Mouse (Mus musculus): Measurements from ENCODE around the gene Ccdc77.
A peak's percentile ranks its signal among the peaks of the same experiment; 100 is the strongest.

The Ccdc77 gene

DNA sequence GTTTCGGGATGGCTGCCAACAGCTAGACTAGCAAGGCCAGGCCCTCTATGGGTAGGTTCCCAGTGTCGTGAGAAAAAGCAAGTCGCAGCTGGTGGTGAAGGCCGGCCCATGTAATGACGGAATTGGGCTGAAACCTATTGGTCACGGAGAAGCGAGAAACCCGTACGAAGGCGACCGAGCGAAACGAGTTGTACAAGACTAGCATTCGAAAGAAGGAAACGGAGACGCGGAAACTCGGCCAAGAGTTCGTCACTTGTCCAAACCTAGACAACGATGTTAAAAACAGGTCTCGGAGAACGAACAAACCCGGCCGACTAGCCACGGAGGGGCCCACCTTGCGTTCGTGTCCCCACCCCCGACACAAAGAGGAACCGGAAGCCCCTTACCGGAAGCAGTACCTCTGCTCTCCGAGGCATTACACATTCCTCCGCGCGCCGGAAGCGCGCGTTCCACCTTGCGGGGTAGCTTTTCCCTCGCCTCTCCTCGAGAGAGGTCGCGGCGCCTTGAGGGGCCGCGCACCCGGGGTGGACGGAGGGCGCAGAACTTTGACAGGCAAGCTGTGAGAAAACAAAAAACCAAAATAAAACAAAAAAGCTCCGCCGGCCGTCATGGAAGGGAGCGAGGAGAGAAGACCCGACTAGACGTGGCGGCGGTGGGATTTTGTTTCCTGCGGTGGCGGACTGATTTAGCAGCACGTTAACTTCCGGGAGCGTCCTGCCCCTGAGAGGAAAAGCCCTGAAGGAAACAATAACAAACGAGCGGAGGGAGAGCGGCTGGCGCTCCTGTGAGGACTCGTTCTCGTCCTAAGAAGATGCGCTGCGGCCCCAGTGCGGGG is at the start of gene Ccdc77, which contains the start of gene Kdm5a:
Gene Ccdc77, minus strand, starts transcription at position 687 of the 835 bp plus-strand sequence.
Gene Kdm5a, plus strand, starts transcription at position 437 of the 835 bp plus-strand sequence.
- peak; percentile 94 for DNase-seq

- DNase-seq = no peak
Observed at GRCm38 (mm10) chr6:120403936-120404335, 39.8 kb upstream of the Ccdc77 start.

DNA sequence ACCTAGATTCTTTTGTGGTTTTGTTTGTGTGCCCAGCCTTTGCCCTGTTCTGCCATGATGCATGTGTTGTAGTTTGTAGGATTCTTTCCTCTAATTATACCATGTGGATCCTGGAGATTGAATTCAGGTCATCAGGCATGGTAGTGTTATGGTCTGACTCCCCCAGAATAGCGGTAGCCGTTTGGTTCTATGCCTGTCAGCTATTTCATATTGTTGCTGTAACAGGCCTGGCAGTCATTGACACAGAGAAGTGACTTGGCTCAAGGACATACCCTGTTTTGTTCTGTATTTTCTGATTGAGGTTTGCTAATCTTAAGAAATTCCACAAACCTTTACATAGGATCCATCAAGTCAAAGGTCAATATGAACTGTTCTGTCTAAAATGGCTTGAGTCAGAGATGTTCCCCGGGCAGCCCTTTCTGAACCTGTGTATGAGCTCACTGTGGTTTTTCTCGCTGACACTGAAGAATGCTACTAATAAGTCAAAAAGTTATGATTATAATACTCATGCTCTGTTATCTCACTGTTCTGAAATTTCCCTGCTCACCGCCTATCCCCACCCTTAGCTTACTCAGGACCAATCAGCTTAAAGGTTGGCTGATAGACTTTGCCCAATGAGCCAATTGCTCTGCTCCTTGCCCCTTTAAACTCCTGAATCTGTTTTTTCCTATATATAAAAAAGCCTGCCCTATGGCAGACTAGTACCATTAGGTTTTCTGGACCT is 31.6 kb upstream of the Ccdc77 start:
- DNase-seq = no peak

DNA sequence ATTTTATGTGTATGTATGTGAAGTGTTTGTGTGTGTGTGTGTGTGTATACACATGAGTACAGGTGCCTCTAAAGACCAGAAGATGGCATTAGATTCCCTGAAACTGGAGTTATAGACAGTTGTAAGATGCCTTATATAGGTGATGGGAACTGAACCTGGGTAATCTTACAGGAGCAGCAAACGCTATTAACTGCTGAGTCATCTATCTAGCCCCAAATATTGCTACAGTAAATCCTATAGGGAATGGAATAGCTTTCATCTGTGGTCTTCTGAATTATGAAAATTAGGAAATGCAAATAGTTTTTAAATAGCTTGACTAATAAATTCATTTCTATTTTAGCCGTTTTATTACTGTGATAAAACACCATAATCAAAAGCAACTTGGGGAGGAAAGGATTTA is 28.6 kb upstream of the Ccdc77 start:
- DNase-seq = no peak

GRCm38 (mm10) chr6:120390054-120390453 is 25.9 kb upstream of the Ccdc77 start:
- no peak for DNase-seq

- no peak for DNase-seq
Observed at GRCm38 (mm10) chr6:120376736-120377135, 12.6 kb upstream of the Ccdc77 start.

DNA sequence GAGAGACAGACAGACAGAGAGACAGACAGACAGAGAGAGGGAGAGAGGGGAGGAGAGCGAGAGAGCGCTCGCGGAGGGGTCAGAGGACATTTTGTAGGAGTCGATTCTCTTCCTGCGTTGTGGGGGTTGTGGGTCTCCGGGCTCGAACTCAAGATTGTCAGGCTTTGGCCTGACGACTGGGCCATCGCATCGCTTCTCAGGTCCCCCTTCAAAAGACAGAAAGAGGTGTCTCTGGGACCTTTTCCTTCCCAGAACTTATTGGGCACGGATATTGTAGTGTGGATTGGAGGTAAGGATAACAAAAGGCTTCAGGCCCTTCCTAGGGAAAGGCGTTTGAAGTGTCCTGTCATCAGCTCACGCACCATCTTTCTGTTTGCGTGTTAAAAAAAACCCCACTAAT is 877 bp upstream of the Ccdc77 start:
- DNase-seq = no peak

DNA sequence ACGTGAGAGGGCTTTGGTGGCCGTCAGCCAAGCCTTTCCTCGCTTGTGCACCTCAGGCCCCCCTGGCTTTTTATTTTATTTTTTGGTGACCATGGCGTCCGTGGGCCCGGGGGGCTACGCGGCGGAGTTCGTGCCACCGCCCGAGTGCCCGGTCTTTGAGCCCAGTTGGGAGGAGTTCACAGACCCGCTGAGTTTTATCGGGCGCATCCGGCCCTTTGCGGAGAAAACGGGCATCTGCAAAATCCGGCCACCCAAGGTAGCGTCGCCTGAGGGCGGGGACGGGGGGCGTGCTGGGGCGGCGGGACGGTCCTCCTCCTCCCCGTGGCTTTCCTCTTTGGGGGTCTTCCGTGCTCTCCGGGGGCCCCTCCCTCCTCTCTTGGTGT is 340 bp upstream of the Ccdc77 start:
- no peak for DNase-seq

- DNase-seq = peak; percentile 17
Observed at GRCm38 (mm10) chr6:120362774-120363687, 1.1 kb downstream of the Ccdc77 start.

DNA sequence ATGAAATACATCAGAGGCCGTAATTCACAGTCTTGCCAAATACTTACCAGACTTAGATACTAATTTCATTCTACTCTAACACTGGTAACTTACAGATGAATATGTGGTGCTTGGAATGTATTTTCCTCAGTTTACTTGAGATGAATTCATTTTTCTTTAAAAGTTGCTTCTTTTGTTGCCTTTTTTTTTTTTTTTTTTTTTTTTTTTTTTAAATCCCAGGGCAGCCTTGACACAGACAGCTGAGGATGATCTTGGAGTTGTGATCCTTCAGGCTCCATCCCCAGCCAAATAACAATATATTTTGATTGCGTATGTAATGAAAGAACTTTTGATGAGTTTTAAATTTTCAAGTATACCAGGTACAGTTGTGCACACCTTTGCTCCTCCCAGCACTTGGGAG is 2.0 kb downstream of the Ccdc77 start:
- no peak for DNase-seq

DNA sequence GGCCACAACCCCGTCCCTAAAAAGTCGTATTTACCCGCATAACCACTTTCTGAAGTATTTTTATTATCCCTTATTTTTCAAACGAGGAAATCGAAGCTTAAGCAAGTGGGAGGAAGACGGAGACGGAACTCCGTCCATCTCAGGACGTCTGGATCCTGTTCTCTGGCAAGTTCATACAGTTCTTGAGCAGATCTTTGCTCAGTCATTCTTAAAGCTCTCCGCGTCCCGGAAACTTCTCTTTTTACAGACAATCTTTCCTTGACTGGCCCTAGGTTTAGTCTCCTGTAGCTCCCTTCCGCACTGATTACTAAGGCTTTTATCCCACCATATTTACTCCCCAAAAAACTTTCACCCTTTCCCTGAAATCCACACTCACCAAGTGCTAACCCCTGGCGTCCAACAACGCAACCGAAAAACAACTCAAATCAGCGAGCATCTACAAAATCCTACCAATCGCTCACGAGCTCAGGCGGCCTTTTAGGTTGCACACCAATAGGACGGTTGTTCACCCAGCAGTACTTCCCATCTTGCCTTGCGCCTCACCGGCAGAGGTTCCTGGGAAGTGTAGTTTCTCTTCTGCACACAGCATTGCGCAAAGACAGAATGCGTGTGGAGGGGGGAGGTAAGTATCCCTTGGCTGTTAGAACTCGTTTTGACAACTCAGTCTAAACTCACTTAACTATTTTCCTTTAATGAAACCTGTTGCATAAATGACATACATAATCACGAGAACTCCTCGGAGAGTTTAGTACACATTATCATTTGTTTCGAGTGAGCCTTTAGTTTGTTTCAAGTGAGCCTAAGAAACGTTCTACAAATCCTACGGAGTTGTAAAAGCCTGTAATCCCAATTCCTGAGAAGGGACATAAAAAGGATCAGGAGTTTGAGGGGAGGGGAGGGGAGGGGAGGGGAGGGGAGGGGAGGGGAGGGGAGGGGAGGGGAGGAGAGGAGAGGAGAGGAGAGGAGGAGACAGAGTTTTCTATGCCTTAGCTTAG is 6.9 kb downstream of the Ccdc77 start:
- DNase-seq = peak; percentile 88

DNA sequence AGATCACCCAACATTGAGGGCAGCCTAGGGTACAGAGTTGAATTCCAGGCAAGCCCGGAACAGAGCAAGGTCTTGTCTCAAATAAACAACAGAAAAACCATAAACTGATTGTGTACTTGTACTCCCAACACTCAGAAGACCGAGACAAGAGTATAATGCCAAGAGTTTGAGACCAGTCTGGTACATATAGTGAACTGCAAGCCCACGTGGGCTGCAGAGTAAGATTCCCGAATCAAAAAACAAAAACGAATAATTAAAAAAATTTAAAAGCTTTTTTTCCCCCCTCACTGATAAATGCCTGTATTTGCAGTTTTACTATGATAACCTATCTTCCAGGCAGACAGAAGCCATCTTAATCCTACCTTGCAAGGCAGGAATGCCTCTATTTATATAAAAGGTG is 7.7 kb downstream of the Ccdc77 start:
- DNase-seq = no peak

DNA sequence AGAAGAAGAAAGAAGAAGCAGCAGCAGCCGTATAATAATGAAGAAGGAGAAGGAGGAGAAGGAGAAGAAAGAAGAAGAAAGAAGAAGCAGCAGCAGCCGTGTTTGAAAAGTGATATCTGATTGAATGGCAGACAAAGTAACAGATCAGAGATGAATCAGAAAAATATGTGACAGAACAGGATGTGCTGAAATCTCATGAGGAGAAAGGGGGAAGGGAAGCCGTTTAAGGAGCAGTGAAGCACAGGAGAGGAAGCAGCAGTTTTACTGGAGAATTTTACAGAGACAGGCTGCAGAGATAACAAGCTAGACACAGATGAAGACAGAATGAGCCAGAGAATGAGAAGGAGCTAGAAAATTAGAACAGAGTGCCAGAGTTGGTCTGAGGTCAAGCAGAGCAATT is 15.2 kb downstream of the Ccdc77 start:
- no peak for DNase-seq

DNA sequence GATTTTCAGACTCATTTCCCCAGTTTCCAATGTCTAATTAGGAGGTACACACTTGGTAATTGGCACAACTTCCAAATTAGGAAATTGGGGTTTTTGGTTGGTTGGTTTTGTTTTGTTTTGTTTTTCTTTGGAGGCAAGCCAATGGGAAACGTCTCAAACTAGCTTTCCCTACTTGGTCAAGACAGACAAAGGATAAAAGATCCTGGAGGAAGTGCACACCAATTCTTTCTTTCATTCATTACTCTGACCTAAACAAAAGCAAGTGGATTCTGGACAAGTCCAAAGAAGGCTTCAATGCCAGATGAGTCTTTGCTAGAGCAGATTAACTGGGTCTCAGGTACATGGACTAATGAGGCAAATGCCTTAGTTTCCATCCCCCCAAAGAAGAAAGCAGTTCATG is 20.2 kb downstream of the Ccdc77 start:
- no peak for DNase-seq

DNA sequence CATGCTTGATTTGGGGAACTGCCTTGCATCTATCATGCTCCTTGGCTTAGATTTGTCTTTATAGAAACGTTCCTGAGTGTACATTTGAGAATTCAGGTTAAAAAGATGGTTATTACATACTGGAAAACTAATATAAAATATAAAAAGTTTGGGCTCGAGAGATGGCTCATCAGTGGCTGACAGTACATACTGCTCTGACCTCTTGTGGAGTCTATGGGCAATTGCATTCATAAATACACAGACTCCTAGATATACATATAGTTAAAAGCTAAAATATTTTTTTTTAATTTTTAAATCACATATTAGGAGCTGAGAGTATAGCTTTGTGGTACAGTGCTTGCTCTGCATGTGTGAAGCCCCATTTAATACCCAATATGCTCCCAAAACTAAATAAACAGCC is 31.8 kb downstream of the Ccdc77 start:
- DNase-seq = no peak

GRCm38 (mm10) chr6:120324295-120324927 is 39.8 kb downstream of the Ccdc77 start:
- DNase-seq = peak; percentile 10

- no peak for DNase-seq
Observed at GRCm38 (mm10) chr6:120320369-120320768, 43.8 kb downstream of the Ccdc77 start.

DNA sequence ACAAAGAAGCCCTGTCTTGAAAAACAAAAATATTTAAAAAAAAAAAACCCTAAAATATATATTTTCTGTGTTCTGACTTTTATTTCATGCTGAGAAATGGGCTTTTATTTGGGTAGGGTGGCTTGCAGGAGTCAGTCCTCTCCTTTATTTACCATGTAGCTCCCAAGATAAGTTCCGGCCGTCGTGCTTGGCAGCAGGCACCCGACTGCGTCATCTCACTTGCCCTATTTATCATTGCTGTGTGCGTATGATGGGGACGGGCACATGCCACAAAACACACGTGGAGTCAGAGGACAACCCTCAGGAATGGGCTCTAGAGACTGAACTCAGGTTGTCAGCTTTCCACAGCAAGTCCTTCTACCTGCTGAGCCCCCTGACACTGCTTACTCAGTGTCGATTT is 45.0 kb downstream of the Ccdc77 start:
- DNase-seq = no peak

DNA sequence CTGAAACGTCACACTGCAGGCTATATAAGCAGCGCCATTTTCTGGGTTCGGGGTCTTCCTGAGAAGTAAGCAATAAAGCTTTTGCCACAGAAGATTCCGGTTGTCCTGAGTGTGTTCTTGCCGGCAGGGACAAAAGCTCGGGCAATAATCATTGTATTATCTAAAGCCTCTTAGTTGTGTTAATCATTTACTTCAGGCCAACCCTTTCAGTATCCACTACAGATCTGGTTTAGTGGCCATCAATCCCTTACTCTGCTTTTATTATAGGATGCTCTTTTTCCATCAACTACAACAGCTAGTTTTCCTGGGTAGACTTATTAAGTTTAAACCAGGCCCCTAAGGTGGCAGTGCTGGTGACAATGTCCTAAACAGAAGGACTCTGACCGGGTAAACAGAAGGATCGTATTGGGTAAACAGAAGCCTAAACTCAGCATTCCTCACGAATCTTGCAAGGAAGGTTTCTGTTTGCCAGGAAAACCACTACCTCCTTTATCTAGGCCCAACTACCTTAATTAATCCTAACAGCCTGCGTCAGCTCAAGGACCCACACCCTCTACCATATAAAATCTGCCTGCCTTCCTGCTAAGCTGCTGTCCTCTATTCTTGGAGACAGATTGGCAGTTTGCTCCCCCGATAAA is 45.8 kb downstream of the Ccdc77 start:
- DNase-seq = no peak

- no peak for DNase-seq
Observed at GRCm38 (mm10) chr6:120312443-120312842, 51.7 kb downstream of the Ccdc77 start.

DNA sequence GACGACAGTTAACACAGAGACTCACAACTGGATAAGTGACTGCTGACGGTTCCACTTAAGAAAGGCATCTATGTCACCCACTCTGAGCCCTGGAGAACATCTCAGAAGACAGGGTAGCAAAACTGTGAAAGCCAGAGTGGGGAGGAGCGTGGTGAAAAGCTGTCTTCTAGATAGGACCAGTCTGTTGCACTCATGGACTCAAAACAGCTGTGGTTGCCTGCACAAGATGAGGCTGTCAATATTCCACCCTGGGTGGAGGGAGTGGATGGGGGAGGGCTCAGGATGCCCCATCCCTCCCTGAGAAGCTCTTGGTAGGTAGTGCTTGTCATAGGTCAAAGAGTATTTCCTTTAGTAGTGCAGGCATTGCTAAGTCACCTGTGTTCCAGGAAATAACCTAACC is 54.4 kb downstream of the Ccdc77 start:
- DNase-seq = peak; percentile 13

Data from kidney, adult 11 months (tissue).